Mouse (Mus musculus): ENCODE data around the gene Esrrg. TPM values are rescaled to one million over a fixed set of nuclear protein-coding genes. Genes with fewer than 3 reads are reported as not detected.
A peak's percentile ranks its signal among the peaks of the same experiment; 100 is the strongest.

Gene Esrrg
- total RNA-seq, 2 experiments from 2014 or later: 20.0 to 27.2 TPM

DNA sequence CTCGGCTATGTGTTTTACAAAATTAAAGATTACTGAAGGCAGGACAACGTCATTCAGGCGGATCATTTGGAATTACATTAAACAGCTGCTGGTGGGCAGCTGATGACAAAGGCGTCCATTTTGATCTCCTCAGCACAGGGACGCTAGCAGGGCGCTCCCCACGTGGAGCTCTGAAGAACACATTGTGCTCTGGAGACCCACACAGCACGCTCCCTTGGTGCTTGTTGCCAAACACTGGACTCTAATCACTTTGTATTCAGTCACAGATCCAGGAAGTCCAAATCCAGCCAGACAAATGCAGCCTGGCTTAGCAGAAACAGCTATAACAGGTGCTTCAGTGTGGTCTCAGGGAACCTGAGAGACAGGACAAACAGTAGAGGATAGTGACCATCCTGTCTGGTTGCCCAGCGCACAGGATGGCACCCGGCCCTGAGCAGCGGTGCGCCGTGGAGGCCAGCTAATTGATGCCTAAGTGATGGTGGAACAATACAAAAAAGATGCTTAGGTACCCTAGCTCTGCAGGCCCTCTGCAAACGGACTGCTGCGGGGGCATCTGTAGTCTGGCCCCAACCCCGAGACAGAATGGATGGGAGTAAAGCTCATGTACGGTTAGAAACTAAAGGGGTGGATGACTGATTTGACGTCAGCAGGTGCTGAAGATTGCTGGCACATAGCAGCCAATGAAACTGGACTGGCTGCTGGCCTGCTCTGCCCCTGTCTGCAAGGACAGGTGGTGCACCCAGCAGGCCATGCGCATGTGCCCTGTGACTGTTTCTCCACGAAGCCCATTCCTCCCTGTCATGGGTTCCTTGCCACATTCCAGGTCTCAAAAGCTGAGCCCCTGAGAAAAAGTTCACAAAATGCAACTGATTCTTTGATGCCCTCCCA is 367.1 kb downstream of the Esrrg start:
- no peak for DNase-seq (ENCODE audit: low spot score in 2 of 2)

DNA sequence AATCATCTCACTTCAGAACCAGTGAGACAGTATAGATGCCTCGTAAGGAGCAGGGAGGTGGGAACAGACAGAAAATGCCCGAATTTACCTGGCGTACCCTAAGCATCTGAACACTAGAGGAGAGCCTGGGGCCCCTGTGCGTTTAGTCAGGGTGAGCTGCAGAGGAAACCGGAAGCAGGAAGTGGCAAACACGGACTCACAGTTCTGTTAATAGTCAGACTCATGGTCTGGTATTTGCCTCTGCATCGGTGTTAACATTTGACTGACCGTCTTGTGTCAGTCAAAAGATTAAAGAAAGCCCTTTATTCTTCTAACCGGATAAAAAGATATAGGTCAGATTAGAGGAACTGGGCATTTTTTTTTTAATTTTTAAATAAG is 367.8 kb downstream of the Esrrg start:
- no peak for DNase-seq (ENCODE audit: low spot score in 2 of 2)

DNA sequence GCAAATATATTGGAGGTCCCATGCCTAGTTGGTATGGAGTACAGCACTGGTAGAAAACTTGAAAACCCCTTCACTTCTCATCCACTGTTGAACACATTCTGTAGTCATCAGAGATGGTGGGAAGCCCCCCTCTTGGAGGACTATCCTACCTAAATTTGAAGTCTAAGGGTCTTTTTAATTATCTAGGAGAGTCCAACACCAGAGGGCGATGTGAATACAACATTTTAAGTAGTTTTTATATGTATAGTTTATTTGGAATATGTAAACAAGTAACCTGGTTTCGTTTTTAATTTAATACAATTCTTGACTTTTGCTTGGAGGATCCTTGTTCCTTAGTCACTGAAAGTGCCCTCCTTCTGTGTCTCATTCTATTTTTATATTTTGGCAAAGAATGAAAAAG is 372.4 kb downstream of the Esrrg start:
- no peak for DNase-seq (ENCODE audit: low spot score in 2 of 2)

DNA sequence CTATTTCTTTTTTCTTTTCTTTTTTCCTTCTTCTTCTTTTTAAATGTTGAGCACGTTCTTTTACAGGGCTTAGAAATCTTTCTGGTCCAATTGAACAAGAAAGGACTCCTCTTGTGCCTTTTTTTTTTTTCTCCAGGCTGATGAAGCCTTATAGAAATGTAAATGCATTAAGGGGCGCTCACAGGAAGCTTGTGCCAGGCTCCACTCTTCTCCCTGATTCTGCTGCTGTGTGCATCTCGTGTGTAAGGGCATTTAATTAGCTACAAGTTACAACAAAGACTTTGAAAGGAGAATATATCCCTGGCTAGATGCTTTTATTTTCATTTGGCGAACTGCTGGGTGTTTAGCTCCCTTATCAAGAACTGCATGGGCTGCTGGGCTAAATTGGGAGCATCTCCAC is 374.6 kb downstream of the Esrrg start:
- no peak for DNase-seq (ENCODE audit: low spot score in 2 of 2)

DNA sequence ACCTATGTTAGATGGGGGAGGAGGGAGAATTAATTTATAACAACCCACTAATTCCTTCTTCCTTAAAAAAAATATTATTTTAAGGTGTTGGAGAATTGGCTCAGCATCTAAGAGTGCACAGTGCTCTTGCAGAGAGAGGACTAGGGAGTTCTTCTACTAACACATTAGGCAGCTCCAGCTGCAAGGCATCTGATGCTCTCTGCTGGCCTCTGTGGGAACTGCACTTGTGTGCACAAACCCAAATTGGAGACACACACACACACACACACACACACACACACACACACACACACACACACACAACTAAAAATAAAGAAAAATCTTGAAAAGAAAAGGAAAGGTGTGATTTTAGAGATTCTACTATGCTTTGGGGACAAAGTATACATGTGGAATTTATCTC is 381.6 kb downstream of the Esrrg start:
- DNase-seq (ENCODE audit: low spot score in 2 of 2): no peak

DNA sequence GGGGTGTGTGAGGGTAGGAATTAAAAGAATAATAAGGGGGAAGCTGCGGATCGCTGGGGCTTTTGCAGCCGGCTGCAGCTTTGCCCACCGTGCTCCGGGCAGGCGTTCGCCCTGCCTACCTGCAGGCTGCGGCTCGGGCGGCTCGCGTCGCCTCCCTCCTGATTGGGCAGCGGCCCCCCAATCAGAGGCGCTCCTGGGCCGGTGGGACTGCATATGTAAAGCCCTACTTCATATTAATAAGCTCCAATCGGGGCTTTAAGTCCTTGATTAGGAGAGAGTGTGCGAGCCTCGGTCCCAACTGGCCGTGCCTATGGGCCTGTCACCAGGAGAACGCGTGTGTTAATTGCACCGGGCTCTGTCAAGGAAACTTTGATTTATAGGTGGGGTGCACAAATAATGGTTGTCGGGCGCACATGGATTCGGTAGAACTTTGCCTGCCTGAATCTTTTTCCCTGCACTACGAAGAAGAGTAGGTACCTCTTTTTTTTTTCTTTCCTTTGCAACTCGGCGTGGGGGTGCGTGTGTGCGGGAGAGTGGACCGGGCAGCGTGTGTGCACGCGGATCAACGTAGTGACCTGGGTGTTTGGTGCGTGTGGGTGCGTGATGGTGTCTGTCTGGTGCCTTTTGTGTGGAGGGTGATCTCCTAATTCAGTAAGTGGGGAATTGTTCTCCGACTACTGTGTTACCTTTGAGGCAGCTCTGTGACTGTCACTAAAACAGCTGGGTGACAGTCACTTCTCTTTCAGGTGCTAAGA is 389.2 kb downstream of the Esrrg start:
- peak; percentile 33 to 37 for DNase-seq (ENCODE audit: low spot score in 2 of 2)

DNA sequence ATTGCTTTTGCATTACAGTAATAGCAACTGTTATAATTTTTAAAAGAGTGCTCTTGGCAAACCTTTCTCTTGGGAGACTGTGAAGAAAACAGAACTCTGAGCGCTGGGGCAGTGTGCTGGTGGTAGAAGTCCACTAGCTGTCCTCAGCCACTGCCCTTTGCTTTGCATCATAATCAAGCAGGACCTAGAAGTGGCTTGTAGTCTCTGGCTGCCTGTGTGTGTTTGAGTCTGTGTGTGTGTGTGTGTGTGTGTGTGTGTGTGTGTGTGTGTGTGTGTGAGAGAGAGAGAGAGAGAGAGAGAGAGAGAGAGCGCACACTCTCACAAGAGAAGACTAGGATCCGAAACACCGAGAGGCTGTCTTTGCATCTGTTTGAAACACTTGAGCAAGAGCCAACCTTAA is 390.5 kb downstream of the Esrrg start:
- no peak for DNase-seq (ENCODE audit: low spot score in 2 of 2)

DNA sequence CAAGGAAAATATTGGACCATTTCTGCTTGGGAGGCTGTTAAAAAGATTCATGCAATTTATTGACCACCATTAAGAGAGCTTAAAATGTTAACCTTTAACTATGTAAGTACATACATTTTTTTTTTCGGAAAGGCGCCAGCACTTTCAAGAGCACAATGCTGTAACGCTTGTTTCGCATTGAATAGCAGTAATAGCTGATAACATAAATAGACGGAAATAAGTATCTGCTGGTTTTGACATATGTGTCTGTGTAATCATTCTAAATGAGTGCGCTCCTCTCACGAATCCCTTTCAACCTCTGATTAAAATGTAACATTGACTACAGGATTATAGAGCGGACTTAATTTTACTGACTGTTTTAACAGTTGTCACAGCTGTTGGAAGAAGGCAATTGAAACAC is 391.6 kb downstream of the Esrrg start:
- DNase-seq (ENCODE audit: low spot score in 2 of 2): no peak

DNA sequence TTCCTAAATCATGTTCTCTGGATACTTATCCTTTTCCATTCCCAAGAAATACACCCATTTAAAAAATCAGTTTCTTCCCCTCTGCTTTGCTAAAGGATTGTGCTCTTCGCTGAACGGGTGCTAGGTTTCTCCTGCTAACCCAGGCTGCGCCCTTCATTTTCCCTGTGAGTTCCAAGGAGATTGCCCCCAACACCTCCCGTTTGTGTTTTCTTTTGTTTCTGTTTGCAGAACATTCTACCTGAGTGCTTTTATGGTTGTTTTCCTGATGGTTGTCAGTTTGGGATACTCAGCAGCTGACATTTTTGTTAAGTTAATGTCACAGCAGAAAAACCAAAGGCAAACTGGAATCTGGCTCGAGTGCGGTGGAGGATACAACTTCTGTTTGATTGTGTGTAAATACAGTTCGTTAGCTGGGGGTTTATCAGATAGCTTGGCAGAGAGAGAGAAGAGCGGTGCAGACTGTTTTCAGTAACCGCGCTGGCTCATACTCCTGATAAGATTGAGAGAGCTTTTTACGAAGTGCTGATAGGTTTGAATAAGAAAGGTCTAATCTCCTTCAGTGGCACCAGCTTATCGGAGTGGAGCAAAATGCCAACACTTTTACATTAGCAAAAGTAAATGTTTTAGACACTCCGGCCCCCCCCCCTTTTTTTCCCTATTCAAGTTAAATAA is 398.4 kb downstream of the Esrrg start:
- DNase-seq (ENCODE audit: low spot score in 2 of 2): no peak

DNA sequence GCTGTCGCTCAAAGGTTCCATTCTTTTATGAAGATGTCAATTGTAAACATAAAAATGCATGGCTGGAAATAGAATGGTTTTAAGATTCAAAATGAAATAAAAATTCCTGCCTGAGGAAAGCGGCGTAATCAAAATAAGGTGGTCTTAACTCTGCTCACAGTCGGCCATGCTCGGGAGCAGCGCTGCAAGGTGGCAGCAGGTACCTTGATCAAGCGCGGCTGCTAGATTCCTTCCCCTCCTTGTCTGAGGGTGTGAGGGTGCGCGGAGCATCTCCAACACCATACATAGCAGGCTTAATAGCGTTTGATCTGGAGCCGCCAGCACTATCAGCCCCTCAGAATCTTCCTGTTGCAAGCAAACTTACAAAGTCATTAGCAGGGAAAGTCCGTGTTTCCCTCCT is 399.9 kb downstream of the Esrrg start:
- DNase-seq (ENCODE audit: low spot score in 2 of 2): no peak

DNA sequence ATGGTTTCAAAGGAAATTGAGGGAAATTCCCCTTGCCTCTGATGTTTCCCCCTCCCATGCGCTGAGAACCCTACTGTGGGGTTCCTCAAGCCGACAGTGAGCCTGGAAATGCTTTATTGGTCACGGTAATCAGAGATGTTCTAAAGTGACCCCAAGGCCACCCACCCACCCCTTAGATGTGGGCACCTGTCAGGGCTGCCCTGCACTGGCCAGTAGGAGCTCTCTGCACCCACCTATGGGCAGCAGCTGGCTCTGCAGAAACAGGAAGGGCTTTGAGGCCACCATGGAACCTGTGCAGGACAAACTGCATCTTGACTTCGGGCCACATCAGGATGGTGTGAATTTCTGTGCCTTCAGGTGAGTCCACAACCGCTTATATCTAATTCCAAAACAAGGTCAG is 401.3 kb downstream of the Esrrg start:
- no peak for DNase-seq (ENCODE audit: low spot score in 2 of 2)

DNA sequence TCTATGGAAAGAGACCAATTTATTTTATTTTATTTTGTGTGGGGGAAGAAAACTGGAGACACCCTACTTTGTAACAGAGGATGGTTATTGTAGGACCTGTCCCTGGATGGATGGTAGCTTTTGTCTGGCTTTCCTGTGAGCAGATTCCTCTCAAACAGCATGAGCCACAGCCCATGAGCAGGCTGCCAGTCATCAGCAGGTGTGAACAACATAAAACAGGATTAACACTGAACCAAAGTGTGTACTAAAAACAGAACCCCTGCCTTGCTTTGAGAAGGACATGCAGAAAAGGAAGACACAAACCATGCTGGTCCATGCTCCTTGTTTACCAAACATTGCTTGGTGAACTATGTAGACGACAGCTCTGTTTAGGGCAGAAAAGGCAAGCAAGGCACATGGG is 402.3 kb downstream of the Esrrg start:
- no peak for DNase-seq (ENCODE audit: low spot score in 2 of 2)

DNA sequence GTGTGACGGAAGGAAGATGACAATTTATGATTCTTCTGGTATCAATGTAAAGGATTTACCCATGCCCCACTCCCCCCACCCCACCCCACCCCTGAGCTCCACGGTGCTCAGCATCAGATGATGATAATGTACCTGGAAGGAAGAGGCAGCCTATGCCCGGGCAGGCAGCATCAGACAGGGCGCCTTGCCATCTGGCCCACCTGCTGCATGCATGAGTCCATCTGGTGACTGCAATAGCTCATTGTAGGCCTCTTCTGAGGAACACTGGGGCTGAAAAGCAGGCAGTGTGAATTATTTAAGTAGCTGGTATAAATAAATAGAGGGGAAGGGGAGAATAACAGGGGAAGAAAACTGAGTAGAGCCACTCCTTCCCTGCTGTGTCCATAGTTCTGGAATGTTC is 405.8 kb downstream of the Esrrg start:
- DNase-seq (ENCODE audit: low spot score in 2 of 2): no peak

DNA sequence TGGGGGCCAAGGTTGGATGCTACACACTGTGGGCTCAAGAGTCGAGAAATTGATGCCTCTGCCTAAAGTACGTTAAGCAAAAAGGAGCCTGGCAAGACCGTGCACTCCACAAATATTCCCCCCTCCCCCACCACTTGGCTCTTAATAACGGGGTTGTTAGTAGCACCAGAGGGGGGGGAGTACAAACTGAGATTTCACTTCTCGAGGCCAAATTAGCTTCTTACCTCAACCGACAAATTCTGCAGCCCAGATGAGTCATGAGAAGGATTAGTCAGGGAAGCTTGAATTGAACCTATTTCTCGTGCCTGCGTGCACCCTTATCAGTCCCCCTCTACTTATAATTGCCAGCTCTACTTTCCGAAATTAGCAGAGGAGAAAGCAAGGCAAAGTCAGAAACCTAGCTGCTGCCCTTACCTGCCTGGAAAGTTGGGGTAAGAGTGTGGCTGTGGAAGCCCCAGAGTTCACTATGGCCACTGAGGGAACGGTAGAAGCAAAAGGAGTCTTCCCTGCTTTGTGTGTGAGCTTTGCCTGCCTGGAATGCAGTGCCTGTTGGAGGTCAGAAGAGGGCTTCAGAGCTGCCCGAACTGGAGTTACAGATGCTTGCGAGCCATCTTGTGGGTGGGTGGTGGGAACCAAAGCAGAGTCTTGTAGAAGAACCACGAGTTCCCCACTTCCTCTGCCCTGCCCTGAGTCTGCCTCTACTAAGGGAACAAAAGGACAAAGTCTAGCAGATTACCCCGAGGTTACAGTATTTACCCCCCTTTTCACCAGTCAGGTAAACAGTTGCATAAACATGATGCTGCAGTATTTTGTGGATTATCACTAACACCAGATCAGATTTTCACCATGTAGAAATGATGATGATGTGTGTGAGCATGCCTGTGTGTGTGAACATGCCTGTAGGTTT is 409.6 kb downstream of the Esrrg start:
- no peak for DNase-seq (ENCODE audit: low spot score in 2 of 2)

DNA sequence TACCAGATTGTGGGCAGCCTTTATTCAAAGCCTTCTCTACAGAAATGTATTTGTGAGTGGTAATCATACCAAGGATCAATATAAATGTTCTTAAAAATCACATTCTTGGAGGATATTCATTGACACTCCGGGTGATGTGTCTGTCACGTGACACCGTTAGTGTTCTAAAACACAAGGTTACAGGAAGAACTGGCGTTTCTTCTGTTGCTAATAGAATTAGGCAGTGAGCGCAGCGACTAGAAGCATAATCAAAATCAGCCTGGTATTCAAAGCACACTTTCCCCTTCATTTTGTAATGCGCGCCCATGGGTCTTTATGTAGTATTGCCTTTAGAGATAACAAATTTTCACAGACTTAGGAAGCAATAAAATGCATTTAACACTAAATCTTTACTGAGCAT is 420.6 kb downstream of the Esrrg start:
- DNase-seq (ENCODE audit: low spot score in 2 of 2): no peak

DNA sequence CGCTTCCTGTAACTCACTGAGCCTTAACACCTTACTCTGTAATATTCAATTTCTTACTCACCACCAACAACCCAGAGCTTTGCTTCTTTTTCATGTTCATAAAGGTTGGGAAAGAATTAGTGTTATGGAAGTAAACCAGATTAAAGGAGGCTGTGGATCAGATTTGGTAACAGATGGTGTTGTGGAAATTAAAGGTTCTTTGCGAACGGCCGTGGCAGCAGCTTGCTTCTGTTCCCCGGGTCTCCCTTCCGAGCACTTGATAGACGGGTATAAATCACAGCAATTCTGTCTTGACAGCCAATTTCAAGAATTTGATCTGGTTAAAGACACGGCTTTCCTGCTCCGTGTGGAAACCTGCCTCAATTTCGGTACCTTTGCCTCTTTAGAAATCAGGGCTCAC is 421.5 kb downstream of the Esrrg start:
- DNase-seq (ENCODE audit: low spot score in 2 of 2): no peak

DNA sequence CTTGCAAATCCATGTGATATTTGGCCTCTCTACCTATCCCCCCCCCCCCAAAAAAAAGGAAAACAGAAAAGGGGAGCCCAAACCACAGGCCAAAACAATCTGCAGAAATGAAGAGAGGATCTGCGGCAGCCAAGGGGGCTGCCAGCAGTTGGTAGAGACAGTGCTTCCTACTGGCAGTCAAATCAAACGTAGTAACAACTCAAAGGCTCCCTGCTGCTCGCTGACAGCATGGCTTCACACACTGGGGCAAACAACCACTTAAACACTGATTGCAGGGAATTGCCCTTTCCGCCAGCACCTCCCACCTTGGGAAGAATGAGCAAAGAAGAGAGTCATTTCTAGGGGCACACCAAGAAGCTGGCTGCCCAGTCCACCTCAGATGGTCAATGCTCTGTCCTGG is 422.7 kb downstream of the Esrrg start:
- no peak for DNase-seq (ENCODE audit: low spot score in 2 of 2)

DNA sequence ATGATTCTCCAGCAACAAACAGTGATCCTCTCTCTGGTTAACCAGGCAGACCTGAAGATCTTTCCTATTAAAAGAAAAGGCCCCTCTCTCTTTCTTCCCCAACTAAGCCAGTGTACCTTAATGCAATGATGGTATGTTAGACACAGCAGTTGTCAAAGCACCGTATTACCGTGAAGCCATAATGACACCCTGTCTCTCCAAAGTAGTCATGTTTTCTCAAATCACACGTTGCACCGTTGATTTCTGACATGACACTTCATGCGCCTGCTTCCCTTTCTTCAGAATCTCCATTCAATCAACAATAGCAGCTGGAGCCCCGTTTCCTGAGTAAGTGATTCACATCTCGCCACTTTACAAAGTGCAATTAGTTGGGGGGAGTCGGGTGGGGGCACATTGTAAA is 427.4 kb downstream of the Esrrg start:
- no peak for DNase-seq (ENCODE audit: low spot score in 2 of 2)

DNA sequence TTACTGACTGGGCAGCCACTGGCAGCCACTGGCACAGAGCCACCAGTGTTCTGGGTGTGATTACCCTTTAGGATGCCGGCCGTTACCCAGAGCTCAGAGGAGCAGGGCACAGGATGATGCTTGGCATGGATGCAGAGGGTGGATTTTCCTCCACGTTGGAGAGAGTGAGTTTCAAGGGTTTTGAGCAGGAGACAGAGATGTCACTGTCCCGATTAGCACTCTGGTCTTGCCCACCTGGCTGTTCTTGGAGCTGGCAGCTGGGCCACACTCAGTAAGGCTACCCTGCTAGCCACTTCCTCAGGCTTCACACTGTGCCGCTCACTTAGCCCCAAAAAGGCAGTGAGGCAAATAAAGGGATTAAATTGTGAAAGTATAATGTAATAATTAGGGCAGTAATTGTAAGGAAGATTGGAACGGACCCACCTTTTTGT is 438.1 kb downstream of the Esrrg start:
- no peak for DNase-seq (ENCODE audit: low spot score in 2 of 2)

DNA sequence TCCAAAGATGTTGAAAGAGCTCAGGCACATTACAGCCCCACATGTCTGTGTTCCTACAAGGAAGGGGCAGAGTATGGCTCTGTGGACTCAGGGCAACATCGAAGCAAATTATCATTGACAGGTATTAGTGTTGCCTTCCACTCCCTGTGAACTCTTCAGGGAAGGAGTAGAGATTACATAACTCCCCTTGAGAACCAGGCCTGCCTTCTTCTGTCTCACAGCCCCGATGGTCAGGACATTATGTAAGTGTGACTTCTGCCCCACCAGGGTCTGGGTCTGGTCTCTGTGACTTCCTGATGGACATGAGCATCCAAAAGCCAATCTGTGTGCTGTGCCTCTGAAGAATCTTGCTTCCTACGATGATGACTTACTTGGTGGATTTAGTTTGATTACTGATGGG is 438.6 kb downstream of the Esrrg start:
- DNase-seq (ENCODE audit: low spot score in 2 of 2): no peak

DNA sequence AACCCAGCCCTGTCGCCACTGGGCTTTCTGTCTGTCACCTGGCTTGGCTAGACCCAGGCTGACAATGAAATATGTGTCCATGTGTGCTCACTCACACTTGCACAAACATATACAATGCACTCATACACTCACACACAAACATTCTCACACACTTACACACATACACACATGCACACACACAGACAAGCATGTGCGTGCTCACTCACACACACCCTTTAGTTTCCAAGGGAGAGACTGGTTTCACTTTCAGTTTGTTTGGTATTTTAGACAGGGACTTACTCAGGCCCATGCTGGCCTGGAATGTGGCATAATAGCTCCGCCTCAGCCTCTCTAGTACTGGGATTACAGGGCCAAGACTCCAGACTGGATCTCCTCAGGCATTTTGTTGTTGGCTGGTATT is 447.3 kb downstream of the Esrrg start:
- DNase-seq (ENCODE audit: low spot score in 2 of 2): no peak
